Mouse (Mus musculus) layer of hippocampus, adult 18-20 months (tissue): ENCODE data around the gene Ak6. TPM values are rescaled to one million over a fixed set of nuclear protein-coding genes. Genes with fewer than 3 reads are reported as not detected.

Experiments
- DNase-seq, 2 experiments: peaks; one replicate each; pipeline ENCODE4 v3.0.0; 2022; ENCODE audit warnings: low spot score in 2 of 2
- total RNA-seq, 2 experiments: library from RNA; stranded (reverse); gene quantifications; 2 replicates each; pipeline ENCODE4 v1.2.3; 2021

Gene Ak6
- total RNA-seq, 2 experiments from 2014 or later, result 82.6 to 88.7 TPM

- DNase-seq, result peak in 1 of 2 experiments; percentile 57
Observed at GRCm38 (mm10) chr13:100659864-100660456, 9.2 kb downstream of the Ak6 start.

- no peak for DNase-seq
Observed at GRCm38 (mm10) chr13:100669291-100670022, 18.7 kb downstream of the Ak6 start, which contains the start of gene Ccdc125. Gene Ccdc125, plus strand, starts transcription at chr13:100669717.

- DNase-seq, result no peak
Observed at GRCm38 (mm10) chr13:100670181-100670741, 19.5 kb downstream of the Ak6 start.

GRCm38 (mm10) chr13:100675936-100676635, 25.3 kb downstream of the Ak6 start:
- DNase-seq, result no peak

- no peak for DNase-seq
Observed at GRCm38 (mm10) chr13:100681615-100682014, 30.8 kb downstream of the Ak6 start.

GRCm38 (mm10) chr13:100682837-100683236, 32.1 kb downstream of the Ak6 start:
- no peak for DNase-seq

DNA sequence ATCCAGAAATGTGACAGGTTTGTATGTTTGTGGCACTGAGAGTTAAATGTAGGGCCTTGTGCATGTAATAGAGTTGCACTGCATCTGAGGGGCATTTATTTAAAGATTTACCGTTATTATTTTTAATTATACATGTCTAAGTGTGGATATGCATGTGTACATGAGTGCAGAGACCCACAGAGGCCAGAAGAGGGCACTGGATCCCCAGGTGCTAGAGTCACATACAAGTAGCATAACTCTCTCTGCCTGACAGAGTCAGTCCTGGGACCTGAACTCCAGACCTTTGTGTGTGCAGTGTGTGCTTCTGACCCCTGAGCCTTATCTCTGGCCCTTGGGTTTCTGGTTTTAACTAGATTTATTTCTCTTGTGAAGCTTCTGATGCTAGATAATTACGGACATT, 33.6 kb downstream of the Ak6 start:
- no peak for DNase-seq

- DNase-seq, result no peak
Observed at GRCm38 (mm10) chr13:100687513-100687912, 36.7 kb downstream of the Ak6 start.

GRCm38 (mm10) chr13:100697541-100697940, 46.8 kb downstream of the Ak6 start:
- no peak for DNase-seq

DNA sequence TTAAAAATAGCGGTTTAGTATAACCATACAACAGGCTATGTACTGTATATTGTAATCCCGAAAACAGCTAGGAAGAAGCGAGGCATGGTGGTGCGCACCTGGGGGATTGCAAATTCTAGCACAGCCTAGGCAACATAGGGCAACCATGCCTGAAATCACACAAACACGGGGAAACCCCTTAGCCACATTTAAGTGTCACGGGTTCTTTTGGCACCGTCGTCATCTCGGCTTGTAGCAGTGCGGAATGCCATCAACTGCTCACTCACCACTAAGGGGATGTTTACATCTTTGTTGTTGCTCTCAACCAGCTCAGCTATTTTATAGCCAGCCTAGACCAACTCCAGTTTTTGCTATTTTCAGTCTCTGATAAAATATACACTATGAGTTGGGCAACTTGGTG, 48.1 kb downstream of the Ak6 start:
- no peak for DNase-seq

DNA sequence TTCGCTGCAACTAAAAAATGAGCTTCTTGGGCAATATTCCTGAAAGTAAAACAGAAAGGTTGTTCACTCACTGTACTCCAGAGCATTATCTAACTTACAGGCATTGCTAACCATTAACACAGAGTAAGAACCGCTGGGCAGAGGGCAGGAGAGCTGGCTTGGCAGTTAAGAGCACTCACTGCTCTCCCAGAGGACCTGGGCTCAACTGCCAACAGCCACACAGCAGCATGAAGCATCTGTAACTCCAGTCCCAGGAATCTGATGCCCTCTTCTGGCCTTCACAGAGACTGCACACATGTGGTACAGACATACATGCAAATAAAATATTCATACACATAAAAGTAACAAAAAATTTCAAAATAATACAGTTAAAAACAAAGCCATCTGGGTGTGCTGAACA, 52.7 kb downstream of the Ak6 start:
- DNase-seq, result no peak

DNA sequence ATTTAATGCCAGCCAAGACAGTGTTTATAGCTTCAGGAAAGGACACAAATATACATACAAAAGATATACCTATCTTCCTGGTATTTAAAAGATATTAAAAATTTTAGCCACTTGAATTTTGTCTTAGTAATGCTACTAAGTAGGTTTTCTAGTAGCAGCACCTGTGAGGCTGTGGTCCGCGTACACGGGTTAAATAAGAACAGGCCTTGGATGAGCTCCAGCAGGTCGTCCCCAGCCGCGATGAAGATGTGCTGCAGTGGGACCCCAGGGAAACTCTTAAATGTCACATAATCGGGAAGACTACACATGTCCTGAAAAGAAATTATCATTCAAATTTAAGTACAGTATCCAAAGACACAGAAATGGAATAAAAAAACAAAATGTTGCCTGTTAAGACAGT, 55.4 kb downstream of the Ak6 start:
- no peak for DNase-seq

GRCm38 (mm10) chr13:100715467-100715866, 64.7 kb downstream of the Ak6 start:
- no peak for DNase-seq

Other genes with a start within 250 kb of the Ak6 start
- gene Naip1, start 198.1 kb upstream of the Ak6 start, total RNA-seq, result under 1 TPM; 0.15 to 0.22 TPM
- 10 to 100 TPM; 42.5 to 50.8 TPM for gene Gtf2h2, start 158.4 kb upstream of the Ak6 start, total RNA-seq
- gene Ocln, start 98.3 kb upstream of the Ak6 start, total RNA-seq, result 10 to 100 TPM; 11.2 to 12.3 TPM
- gene Marveld2, start 34.0 kb upstream of the Ak6 start, total RNA-seq, result 1 to 10 TPM; 1.3 to 1.8 TPM
- 10 to 100 TPM; 13.0 to 14.8 TPM for gene Rad17, start 72 bp downstream of the Ak6 start, total RNA-seq
- gene Taf9, start 600 bp downstream of the Ak6 start, total RNA-seq, result 10 to 100 TPM; 21.9 to 24.9 TPM
- under 1 TPM in 1 of 2 experiments, not detected in 1; 0.25 TPM for gene Ccdc125, start 18.7 kb downstream of the Ak6 start, total RNA-seq
- 10 to 100 TPM; 35.8 to 40.1 TPM for gene Cdk7, start 80.0 kb downstream of the Ak6 start, total RNA-seq
- gene Mrps36, start 93.7 kb downstream of the Ak6 start, total RNA-seq, result 10 to 100 TPM; 51.6 to 52.8 TPM
- not detected for gene Cenph, start 124.9 kb downstream of the Ak6 start, total RNA-seq
- gene Ccnb1, start 135.6 kb downstream of the Ak6 start, total RNA-seq, result under 1 TPM; 0.37 to 0.58 TPM
- gene Slc30a5, start 182.4 kb downstream of the Ak6 start, total RNA-seq, result 10 to 100 TPM; 36.6 to 36.8 TPM